Mouse (Mus musculus) granulocyte monocyte progenitor cell, adult 5-6 weeks (primary cell): Measurements from ENCODE around the gene Gm4133. TPM values are rescaled to one million over a fixed set of nuclear protein-coding genes. Genes with fewer than 3 reads are reported as not detected.
"Not testable (repeated sequence)": the region's sequence is repeated elsewhere in the genome, so short reads cannot be mapped to it uniquely, and the experiment has no call there.

Experiments used
- ATAC-seq: replicated peaks from 2 replicates; pipeline ENCODE4 v1.8.0; 2016; ENCODE audit warnings: mild to moderate bottlenecking, moderate TSS enrichment, inconsistent platforms; ENCODE audit not compliant: poor library complexity, severe bottlenecking
- total RNA-seq, 2 experiments: library from RNA; stranded (forward) in 1 of 2; stranded (reverse) in 1 of 2; fragments of 200-712, 200-1000 nt in 1 of 2; fragments of >200 nt in 1 of 2; fragmentation: Nextera tagmentation in 1 of 2; gene quantifications; 2 replicates each; pipeline ENCODE4 v1.2.3; 2014 to 2017

Gm4133 gene
- total RNA-seq (2014; fragmentation: Nextera tagmentation) (not detected in 2 replicates), total RNA-seq (2017) (not detected in 2 replicates)

GRCm38 (mm10) chr7:20333965-20334364 lies at the start of gene Gm4133:
TSS of gene Gm4133 (minus strand) at chr7:20334065.
- not testable (repeated sequence) for ATAC-seq

GRCm38 (mm10) chr7:20375310-20375709 lies 41.4 kb upstream of the Gm4133 start, which contains the start of gene Gm5728:
TSS of gene Gm5728 (minus strand) at chr7:20375410.
- ATAC-seq = not testable (repeated sequence)

Other genes starting within 250 kb of the Gm4133 start
- not detected in 2 replicates for gene Vmn1r91, start 234.4 kb downstream of the Gm4133 start, total RNA-seq (2014; fragmentation: Nextera tagmentation)
- not detected in 2 replicates for gene Vmn1r91, start 234.4 kb downstream of the Gm4133 start, total RNA-seq (2017)
- gene Gm16442, start 211.5 kb downstream of the Gm4133 start, total RNA-seq (2014; fragmentation: Nextera tagmentation) = not detected in 2 replicates
- not detected in 2 replicates for gene Gm16442, start 211.5 kb downstream of the Gm4133 start, total RNA-seq (2017)
- gene Vmn1r93, start 195.0 kb downstream of the Gm4133 start, total RNA-seq (2014; fragmentation: Nextera tagmentation) = not detected in 2 replicates
- gene Vmn1r93, start 195.0 kb downstream of the Gm4133 start, total RNA-seq (2017) = not detected in 2 replicates
- gene Vmn1r94, start 165.7 kb downstream of the Gm4133 start, total RNA-seq (2014; fragmentation: Nextera tagmentation) = not detected in 2 replicates
- gene Vmn1r94, start 165.7 kb downstream of the Gm4133 start, total RNA-seq (2017) = not detected in 2 replicates
- not detected in 2 replicates for gene Vmn1r95, start 140.4 kb downstream of the Gm4133 start, total RNA-seq (2014; fragmentation: Nextera tagmentation)
- gene Vmn1r95, start 140.4 kb downstream of the Gm4133 start, total RNA-seq (2017) = not detected in 2 replicates
- gene Gm6164, start 128.5 kb downstream of the Gm4133 start, total RNA-seq (2014; fragmentation: Nextera tagmentation) = not detected in 2 replicates
- gene Gm6164, start 128.5 kb downstream of the Gm4133 start, total RNA-seq (2017) = not detected in 2 replicates
- gene Gm4498, start 100.2 kb downstream of the Gm4133 start, total RNA-seq (2014; fragmentation: Nextera tagmentation) = not detected in 2 replicates
- gene Gm4498, start 100.2 kb downstream of the Gm4133 start, total RNA-seq (2017) = not detected in 2 replicates
- not detected in 2 replicates for gene Gm5890, start 71.2 kb downstream of the Gm4133 start, total RNA-seq (2014; fragmentation: Nextera tagmentation)
- gene Gm5890, start 71.2 kb downstream of the Gm4133 start, total RNA-seq (2017) = not detected in 2 replicates
- gene Gm5728, start 41.3 kb upstream of the Gm4133 start, total RNA-seq (2014; fragmentation: Nextera tagmentation) = not detected in 2 replicates
- not detected in 2 replicates for gene Gm5728, start 41.3 kb upstream of the Gm4133 start, total RNA-seq (2017)
- not detected in 2 replicates for gene Vmn1r100, start 83.9 kb upstream of the Gm4133 start, total RNA-seq (2014; fragmentation: Nextera tagmentation)
- not detected in 2 replicates for gene Vmn1r100, start 83.9 kb upstream of the Gm4133 start, total RNA-seq (2017)
- not detected in 2 replicates for gene Vmn1r101, start 108.5 kb upstream of the Gm4133 start, total RNA-seq (2014; fragmentation: Nextera tagmentation)
- not detected in 2 replicates for gene Vmn1r101, start 108.5 kb upstream of the Gm4133 start, total RNA-seq (2017)
- gene Gm10670, start 140.9 kb upstream of the Gm4133 start, total RNA-seq (2014; fragmentation: Nextera tagmentation) = not detected in 2 replicates
- not detected in 2 replicates for gene Gm10670, start 140.9 kb upstream of the Gm4133 start, total RNA-seq (2017)
- not detected in 2 replicates for gene Vmn1r103, start 176.5 kb upstream of the Gm4133 start, total RNA-seq (2014; fragmentation: Nextera tagmentation)
- gene Vmn1r103, start 176.5 kb upstream of the Gm4133 start, total RNA-seq (2017) = not detected in 2 replicates
- not detected in 2 replicates for gene Vmn1r104, start 199.8 kb upstream of the Gm4133 start, total RNA-seq (2014; fragmentation: Nextera tagmentation)
- gene Vmn1r104, start 199.8 kb upstream of the Gm4133 start, total RNA-seq (2017) = not detected in 2 replicates
- gene Gm5726, start 211.7 kb upstream of the Gm4133 start, total RNA-seq (2014; fragmentation: Nextera tagmentation) = not detected in 2 replicates
- not detected in 2 replicates for gene Gm5726, start 211.7 kb upstream of the Gm4133 start, total RNA-seq (2017)
- not detected in 2 replicates for gene Gm4141, start 242.2 kb upstream of the Gm4133 start, total RNA-seq (2014; fragmentation: Nextera tagmentation)
- not detected in 2 replicates for gene Gm4141, start 242.2 kb upstream of the Gm4133 start, total RNA-seq (2017)